ENCODE assay signal across 17 mouse cellular contexts in genomic region chr6:129176621-129177020, GRCm38 (mm10). TPM values are rescaled to one million over a fixed set of nuclear protein-coding genes. Genes with fewer than 3 reads are reported as not detected.
"Had no signal": no experiment of that assay in that cellular context is flagged by ENCODE, and none has a peak within 500 bp of the region (broad histone marks: within the 10 kb centered on the region; RNA-seq: fewer than 3 reads in every experiment).

No protein-coding gene starts in this region.

- H3K27ac ChIP-seq: neural tube, embryonic 13.5 days; neural tube, embryonic 15.5 days; stomach, embryonic 15.5 days; stomach, postnatal 0 days had no signal

- H3K9ac ChIP-seq: neural tube, embryonic 13.5 days; neural tube, embryonic 15.5 days; stomach, embryonic 15.5 days had no signal

- H3K4me1 ChIP-seq: stomach, embryonic 15.5 days had no signal

- H3K4me3 ChIP-seq: neural tube, embryonic 13.5 days; neural tube, embryonic 15.5 days; stomach, embryonic 15.5 days had no signal

- H3K9me3 ChIP-seq: neural tube, embryonic 13.5 days; neural tube, embryonic 15.5 days; stomach, embryonic 15.5 days had no signal

- H3K27me3 ChIP-seq: neural tube, embryonic 13.5 days; neural tube, embryonic 15.5 days; stomach, embryonic 15.5 days had no signal

- H3K4me2 ChIP-seq: neural tube, embryonic 13.5 days; neural tube, embryonic 15.5 days; stomach, embryonic 15.5 days had no signal

- H3K36me3 ChIP-seq: neural tube, embryonic 13.5 days; neural tube, embryonic 15.5 days; stomach, embryonic 15.5 days had no signal

- DNase-seq: retina, postnatal 1 day; right cerebral cortex, adult 18-20 months; right cerebral cortex, postnatal 14 days; right cerebral cortex, postnatal 25 days; right cerebral cortex, postnatal 4 days; spleen, adult 18-20 months; thymus, adult 18-20 months; thymus, adult 2 months; thymus, postnatal 14 days; thymus, postnatal 25 days; thymus, postnatal 36 days; thymus, postnatal 4 days had no signal

RNA-seq across cellular contexts. Expression of gene Clec2d, which starts 3.8 kb away (rescaled TPM):
- polyA plus RNA-seq: neural tube, embryonic 13.5 days; neural tube, embryonic 14.5 days had no signal
